Mouse (Mus musculus): ENCODE results near the gene Gm28635.

DNA sequence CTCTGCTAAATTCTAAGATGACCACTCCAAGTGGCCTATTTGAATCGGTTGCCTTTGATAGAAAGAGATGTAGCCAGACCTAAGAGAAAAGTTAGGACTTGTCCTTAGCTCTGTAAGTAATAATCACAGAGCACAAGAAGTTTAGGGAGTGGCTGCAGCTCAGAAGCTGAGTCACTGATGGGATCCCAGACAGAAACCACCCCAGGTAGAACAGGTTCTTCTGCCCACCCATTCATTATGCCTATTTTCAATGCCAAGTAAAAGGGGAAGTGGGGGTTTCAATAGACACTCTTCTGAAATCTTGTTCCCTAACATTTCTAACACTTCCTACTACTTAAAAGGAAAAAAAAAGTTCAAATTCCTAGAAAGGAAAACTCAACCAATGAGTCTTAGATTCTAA, 27.5 kb upstream of the Gm28635 start:
- TF ChIP-seq CTCF (IDR thresholded peaks at IDR 0.05; ENCODE audit: low read depth, low read length) (no peak), GATA1 (IDR thresholded peaks at IDR 0.05; ENCODE audit: borderline replicate concordance, low read length) (no peak)

All from G1E (cell line).